Mouse (Mus musculus): ENCODE data around the gene Tfap4.

DNA sequence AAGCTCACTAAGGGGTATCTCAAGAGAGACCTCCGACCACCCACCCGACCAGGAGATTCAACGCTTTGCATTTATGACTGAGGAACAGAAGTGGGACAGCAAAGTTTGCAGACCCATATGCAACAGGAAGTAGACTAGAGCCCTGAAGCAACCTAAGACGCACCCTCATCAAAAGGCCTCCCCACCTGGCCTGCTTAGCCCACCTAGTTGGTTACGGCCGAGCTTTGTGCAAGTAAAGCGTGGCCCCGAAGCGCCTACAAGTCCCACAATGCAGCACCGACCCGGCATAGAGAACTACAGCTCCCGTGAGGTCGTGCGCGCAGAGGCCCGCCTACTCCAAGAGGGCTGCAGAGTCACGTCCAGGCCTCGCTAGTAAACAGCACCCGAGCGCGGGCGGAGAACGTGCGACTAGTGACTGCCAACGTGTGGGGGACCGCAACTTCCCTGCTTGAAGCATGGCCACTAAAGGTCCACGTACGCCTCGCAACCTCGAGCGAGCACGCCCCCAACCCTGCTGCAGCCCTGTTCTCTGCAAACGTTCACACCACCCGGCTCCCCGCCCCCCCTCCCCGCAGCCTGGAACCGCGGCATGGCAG is 1.2 kb downstream of the Tfap4 start:
- TF ChIP-seq POLR2A (IDR thresholded peaks at IDR 0.05; ENCODE audit: control insufficient read depth, low read depth, low read length) (peak; percentile 83), CTCF (IDR thresholded peaks at IDR 0.05; ENCODE audit: control insufficient read depth, insufficient read depth, insufficient replicate concordance, low read depth, low read length) (no peak)
